Mouse (Mus musculus) R1 (cell line): ENCODE measurements around the gene Tmem132c.

ENCODE experiments used
- DNase-seq: peaks from one replicate; pipeline ENCODE4 v3.0.0-alpha.2; 2018; ENCODE audit warnings: low read depth, low spot score

Tmem132c gene

DNA sequence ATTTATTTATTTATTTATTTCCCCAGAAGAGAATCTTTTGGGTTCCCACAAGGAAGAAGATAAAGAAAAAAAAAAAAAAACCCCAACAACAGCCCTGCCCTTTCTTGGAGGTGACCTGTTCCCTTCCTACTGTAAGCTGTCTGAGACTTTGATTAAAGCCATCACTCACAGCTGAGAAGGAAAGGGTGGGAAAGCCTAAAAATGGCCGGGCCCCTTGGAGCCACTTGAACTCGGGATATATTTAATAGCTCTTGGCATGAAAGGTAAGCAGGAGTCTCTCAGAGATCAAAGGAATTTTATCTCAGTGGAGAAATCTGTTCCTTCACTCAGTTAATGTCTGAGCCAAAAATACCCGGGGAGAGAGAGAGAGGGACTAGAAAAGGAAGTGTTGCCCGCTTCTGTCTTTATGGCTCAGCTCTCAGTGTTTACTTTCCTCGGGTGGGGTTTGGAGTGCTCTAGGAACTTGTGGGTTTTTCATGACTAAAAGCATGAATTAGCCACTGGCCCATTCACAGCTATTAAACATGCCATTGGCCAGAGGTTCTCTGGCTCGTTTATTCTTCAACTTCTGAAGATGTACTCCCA lies 41.0 kb downstream of the Tmem132c start:
- no peak for DNase-seq

DNA sequence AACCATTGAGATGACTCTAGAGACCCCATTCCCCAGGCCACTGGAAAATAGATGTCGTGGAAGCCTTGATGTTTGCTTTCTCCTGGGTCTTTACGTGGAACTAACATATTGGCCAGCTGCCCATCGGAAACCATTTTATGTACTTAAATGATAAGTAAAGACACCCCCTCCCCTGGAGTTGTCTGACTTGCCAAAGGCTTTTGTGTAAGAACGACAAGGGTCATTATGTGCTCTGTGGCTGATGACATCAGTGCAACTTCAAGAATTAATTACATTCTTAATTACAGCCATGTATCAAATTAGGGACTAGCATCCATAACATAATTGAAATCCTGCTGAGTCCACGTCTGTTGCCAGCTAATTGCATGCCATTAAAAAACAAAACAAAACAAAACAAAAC lies 45.3 kb downstream of the Tmem132c start:
- DNase-seq, result no peak

DNA sequence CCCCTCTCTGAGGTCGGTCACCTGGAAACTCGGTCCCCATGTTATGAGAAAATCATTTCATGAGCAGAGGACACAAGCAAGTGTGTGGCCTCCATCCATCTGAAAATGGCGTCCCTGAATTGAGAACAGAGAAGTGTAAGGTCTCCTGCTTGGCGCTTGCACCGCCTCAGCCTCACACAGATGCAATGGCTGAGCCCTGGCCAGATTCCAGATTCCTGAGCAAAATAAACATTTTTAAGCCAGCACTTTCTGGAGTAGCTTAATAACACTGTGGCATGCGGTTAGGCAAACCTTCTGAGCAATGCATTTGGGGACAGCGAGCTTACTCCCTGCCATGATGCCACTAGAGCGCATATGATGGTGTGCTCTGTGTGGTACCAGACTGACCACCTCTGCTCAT lies 48.1 kb downstream of the Tmem132c start:
- no peak for DNase-seq

DNA sequence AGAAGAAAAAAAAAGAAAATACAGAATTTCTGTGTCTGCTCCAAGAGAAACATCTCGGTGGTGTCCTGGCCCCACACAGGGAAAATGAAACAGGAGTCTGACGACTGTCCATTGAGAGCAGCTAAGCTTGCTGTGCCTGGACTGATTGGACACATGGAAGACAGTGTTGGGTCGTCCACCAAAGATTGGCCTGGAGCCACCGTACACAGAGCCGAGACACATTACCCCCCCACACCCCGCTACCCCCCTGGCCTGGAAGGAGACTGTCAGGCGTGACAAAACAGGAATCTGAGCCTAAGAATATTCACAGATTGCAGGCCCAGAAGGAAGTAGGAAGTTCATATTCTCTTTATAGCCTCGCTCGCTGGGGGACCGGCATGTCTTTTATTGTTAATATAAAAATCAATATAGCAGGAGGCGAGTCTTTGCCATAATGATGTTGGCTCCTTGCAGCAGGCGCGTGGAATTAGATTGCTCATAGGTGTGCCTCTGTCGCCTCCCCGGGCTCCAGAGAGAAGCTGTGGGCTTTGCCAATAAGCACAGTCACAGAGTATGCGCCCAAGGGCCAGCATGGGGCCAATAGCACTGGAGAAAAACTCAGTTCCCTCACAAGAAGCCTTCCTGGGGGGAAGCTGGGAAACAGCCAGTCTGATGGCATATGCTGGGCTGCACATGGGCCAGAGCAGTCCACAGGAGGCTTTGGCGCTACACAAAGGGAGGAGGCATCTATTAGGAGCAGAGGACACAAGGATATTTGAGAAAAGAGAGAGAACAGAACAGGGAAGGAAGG lies 49.0 kb downstream of the Tmem132c start:
- DNase-seq, result no peak

DNA sequence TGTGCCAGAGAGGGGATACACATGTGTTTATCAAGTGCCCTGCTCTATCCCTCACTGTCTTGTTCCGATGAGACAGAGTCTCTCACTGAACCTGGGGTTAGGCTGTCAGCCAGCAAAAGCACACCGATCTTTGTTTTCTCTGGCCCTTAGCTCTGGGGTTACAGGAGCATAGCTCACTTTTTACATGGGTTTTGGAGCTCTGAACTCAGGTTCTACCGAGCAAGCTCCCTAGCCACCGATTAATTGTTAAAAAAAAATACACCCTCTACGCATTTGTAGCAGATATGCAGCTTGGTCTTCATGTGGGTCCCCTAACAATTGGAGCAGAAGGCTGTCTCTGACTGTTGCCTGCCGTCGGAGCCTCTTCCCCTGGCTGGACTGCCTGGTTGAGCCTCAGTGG lies 50.0 kb downstream of the Tmem132c start:
- DNase-seq, result no peak

DNA sequence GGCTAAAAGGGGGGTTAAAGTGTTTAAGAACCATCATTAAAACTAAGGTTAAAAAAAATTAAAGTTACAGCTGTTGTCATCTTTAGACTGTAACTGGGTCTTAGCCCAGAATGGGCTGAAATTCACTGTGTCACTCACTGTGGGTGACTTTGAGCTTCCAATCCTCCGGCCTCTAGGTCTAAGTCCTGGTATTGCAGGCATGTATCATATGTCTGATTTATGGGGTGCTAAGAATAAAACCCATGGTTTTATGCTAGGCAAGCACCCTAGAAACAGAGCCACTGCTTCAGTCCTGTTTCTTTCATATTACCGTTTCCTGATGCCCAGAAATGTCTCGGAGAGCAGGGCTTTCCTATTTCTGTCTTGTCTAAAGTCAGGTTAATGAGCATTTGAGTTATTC lies 52.1 kb downstream of the Tmem132c start:
- no peak for DNase-seq

DNA sequence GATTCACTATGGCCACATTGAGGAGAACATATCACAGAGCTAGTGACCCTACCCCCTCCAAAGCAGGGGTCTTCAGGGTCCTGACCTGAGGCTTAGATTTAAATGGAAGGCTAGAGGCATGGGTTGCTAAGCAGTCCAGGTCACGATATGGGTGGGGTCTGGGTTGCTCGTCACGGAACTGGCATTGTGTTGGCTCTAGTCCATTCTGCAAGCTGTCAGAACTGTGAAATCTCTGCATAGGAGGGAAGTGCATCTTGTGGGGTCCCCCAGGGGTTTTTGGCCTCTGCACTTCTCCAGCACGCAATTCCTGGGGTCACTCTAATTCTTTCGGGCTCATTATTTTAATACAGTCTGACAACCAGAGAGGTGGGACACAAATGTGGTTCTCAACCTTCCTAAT lies 55.9 kb downstream of the Tmem132c start:
- DNase-seq, result no peak

DNA sequence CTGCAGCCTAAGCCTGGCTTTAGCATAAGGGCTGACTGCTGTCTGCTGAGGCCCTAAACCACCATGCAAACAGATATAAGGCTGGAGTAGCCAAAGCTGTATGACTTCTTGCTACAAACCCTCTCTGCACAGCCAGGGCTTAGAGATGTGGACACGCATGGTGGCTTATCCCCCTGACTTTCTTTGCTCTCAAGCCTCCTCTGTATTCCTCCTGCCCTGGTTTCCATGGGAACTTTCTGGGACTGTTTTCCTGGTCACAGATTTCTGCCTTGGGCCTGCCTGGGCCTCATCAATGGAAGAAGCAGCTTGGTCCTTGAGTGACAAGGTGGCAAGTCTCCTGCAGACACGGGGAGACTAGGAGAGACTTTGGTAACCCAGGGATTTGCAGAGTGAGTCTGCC lies 56.5 kb downstream of the Tmem132c start:
- no peak for DNase-seq

DNA sequence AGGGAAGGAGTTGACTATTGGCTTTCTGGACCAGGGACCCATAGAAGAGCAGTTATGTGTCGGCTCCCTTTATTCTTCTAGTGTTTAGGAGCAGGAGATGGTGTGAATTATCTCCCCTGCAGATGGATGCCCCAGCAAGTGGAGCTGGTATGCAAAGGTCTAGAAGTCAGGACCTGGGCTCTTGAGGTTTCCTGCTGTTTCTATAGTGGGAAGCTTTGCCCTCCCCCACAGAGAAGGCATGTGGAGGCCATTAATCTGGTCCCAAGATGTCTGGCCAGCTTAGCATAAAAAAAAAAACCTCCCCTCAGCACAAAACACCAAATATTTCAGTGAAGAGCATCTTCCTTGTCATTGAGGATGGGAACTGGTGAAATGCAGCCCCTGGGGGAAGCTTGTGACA lies 57.4 kb downstream of the Tmem132c start:
- no peak for DNase-seq

DNA sequence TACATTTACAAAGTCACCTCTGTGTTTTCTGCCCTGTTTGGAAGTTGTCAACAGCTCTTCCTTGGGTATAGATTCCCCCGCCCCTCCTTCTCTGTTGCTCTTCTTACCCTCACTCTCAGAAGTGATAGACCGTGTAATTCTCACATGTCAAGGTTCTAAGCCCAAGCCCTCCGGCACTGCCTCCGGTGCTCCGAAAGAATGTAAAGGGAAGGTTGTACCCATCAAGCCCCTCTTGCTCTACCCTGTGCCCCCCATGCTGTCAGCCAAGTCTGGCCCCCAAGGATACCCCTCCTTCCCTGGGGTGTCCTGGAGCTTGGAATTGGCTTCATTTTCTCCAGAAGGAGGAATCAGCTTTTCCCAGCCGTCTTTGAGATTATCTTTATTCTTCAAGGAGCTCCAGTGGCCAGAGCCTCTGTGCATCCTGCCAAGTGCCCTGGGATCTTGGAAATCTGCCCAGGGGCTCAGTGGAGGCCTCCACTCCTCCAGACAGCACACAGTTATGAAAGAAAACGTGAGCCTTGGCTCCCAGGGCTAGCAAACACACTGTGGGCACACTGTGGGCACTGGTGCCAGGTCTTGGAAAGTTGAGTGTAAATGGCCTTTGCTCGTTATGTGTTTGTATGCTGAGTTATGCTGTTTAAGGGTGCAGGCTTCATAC lies 59.1 kb downstream of the Tmem132c start:
- no peak for DNase-seq

DNA sequence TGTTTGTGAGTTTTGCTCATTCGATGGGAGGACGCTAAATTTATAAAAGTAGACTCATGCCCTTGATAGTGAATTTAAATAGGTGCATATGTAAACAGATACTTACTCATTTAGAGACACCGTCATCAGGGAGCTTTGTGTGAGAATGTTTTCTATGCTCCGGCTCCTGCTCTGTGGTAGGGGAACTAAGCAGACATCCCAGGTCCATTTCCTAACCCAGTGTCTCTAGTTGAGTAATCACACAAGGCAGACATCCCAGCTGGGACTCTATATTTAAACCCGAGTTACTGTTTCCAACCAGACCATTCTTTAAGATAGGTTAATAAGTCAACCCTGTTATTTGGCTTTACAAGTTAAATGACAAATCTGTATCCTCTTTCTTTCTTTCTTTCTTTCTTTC lies 63.7 kb downstream of the Tmem132c start:
- DNase-seq, result no peak

DNA sequence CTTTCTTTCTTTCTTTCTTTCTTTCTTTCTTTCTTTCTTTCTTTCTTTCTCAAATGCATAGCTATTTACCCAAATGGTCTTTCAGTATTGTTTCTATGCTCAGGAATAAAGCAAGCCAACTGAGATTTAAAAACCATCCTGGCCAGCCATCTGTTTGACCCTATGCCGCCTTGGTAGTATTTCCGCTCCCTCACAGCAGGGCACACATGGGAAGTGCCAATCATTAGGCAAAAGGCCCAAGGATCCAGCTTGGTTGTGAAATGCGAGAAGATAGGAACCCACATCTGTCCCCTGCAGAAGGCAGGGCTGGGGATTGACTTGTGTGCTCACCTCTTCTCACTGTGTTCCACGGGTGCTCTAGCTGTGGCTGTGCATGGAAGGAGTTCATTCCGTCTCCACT lies 64.1 kb downstream of the Tmem132c start:
- DNase-seq, result no peak

DNA sequence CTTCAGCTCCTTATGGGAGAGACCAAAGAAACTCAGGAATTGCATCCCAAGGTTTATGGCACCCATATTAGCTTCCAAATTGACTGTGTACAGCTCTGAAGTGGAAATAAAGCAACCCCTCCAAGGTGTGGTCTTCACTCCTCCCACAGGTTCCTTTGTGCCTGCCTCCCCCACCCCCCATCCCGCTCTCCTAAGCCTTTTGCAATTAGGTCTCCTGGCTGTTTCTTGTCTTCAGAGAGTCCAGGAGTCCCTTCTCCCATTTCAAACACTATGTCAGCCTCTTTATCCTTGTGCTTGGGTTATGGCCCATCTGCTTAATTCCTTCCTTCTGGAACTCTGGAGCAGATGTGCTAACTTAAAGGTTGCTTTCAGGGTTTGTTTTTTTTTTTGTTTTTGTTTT lies 65.1 kb downstream of the Tmem132c start:
- DNase-seq, result peak; percentile 18

DNA sequence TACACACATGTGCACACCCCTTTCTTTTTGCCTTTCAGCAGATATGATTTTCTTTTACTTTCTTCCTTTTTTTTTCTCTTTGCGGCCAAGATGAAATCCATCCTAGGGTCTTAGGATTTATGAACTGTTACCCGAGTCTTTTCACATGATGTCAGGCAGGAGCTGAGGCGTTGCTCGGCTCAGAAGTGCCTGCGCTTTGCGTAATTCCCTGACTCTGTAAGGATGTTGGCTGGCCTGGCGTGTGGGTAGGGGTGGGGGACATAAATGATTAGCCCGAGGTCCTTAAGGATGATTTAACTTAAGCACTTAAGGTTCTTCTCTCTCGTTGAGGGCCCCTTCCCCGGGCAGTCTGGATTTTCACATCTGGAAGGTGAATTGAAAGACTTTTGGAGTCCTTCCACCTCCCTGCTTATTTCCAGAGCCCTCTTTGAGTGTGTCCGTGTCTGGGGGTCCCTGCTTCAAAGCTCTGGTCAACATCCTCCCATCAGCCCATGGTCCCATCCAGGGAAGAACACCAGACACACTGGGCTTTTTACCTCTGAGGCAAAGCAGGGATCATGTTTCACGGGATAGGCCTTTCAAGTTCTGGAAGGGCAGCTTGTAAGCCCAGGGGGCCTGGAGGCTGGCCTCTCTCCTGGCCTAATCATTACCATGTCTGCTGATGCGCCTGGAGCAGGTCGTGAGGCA lies 68.9 kb downstream of the Tmem132c start:
- no peak for DNase-seq

DNA sequence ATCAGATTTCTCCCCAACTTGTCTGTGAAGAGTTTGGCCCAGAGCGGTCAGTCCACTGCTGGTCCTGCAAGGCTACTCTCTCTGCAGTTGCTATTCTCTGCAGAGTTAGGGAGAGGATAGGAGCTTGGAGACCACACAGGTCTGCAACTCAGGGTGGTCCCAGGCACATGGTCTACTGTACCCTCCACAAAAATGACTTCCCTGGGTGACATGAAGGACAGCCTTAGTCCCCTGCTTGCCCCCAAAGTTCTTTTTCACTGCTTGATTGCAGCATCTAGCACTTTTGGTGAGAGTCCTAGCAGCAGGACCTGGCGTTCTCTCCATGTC lies 69.4 kb downstream of the Tmem132c start:
- no peak for DNase-seq

DNA sequence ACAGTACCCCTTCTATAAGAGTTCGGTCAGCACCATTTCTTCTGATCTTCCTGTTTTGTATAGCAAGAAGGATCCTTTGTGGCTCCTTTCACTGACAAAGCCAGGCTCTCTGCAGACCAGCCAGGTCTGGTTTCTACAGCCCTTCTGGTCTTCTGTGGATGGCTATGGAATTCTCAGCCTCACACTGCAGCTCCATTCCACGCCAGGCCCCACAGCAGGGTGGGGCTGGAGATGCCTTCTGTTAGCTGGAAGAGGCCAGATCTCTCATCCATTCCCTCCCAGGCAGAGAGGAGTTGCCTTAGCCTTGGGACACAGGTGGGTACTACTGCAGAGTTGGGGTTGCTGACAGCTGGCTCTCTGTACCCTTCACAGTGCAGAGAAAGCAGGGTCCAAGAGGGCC lies 72.0 kb downstream of the Tmem132c start:
- DNase-seq, result no peak

DNA sequence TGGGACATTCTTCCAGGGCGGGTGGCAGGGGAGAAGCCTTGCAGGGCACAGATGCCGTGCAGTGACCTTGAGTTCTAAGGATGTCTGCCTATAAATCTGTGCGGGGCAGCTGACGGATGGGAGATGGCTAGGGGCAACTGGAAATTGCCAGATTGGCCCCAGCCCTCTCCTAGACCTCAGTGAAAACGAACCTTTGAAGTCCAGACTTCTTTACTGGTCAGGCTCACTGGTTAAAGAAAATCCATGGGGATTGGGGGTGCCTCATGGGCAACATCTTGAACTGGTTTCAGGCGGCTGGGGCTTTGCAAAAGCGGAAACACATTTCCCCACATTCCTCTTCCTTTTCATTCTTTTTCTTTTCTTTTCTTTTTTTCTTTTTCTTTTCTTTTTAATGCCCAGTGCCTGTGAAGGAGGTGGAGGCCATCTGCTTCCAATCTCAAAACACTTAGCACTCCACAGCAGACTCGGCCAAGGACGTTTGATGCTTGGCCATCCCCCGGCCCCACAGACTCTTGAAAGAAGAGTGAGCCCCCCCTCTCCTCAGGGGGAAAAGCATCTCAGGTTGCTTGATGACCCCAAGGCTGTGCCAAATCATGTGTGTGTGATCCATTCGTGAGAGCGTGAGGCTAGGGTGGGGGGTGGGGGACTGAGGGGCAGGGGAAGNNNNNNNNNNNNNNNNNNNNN lies 77.6 kb downstream of the Tmem132c start:
- DNase-seq, result no peak

DNA sequence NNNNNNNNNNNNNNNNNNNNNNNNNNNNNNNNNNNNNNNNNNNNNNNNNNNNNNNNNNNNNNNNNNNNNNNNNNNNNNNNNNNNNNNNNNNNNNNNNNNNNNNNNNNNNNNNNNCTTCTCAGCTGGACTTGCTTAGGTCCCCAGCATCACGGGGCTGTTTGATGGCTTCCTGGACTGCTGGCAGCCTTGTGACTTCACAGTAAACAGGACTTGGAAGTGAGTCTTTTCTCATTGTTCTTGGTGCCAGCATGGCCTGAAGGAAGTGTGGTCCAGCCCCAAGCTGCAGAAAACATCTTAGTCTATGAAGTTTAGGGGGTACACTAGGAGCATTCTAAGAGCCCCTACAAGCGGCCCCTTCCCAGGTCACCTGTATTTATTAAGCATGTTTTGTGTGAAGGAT lies 83.0 kb downstream of the Tmem132c start:
- DNase-seq, result no peak

DNA sequence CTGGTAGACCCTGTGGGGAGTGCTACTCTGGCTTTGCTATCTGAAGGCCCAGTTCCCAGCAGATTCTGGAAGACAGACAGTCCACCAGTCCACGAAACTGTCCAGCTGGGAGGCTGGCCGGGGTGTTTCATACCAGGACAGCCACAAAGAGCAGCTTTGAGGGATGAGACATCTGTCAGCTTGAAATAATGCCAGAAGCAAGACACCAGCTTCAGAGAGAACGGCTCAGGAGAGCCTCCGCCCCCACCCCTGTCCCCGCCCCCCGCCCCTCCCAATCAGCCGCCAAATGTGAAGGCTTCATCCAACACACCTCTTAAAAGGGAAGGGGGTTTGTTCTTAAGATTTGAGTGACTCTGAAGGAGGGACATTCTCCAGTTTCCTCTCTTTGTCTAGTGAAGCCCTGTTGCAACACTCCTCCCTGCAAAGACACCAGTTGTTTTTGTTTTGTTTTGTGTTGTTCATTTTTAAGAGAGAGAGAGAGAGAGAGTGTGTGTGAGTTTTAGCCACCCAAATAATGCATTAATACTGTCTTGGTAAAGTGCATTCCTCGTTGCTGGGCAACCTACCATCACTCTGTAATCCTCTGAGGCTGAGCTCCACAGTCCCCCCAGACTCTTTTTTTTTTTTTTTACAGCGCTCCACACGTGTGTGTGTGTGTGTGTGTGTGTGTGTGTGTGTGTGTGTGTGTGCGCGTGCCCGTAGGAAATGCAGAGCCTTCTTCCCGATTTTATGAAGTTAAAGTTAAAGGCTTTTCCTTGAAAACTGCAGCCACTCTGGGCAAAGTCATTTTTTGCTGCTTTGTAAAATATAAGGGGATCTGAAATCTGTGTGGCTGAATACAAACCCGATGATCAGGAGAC lies 94.7 kb downstream of the Tmem132c start:
- peak; percentile 25 for DNase-seq

DNA sequence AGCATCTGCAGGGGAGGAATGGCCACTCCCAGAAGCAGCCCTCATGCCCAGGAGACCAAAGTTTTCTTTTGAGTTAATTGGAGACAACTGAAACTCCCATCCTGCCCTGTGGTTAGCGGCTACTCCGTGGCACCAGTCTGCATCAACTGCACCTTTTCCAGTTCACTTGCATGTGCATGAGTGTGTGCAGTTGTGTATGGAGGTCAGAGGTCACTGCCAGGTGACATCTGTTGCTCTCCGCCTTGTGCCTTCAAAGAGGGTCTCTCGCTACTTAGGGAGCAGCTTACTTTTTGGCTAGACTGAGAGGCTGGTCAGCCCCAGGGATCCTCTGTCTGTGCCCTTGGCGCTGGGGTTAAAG lies 95.3 kb downstream of the Tmem132c start:
- DNase-seq, result no peak

DNA sequence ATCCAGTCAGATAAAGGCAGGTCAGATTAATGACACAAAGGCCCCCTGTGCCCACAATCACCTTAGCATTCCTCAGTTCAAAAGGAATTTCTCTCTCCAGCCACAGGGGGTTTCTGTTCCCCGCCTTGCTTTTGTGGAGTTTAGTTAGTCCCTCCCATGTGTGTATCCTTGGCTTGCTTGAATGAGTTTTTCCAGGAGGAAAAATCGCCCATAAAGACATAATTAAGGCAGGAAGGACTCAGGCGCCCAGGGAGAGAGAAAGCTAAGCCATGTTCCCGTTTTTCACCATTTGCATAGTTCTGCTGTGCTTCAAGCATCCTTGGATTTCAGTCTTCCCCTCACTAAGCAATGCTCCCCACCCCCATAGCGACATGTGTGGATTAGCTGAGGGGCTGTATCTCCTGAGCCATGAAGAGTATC lies 97.4 kb downstream of the Tmem132c start:
- peak; percentile 98 for DNase-seq
